Mouse (Mus musculus) left cerebral cortex, adult 6 months (tissue): ENCODE results near the gene Olfr52. TPM values are rescaled to one million over a fixed set of nuclear protein-coding genes. Genes with fewer than 3 reads are reported as not detected.

Experiments
- long read RNA-seq, 2 experiments: library from polyadenylated mRNA; unstranded; transcript quantifications; one replicate each; pipeline ENCODE4 v2.0.0; 2019 to 2020
- polyA plus RNA-seq: library from polyadenylated mRNA; unstranded; fragments of <200 nt; fragmentation: Nextera tagmentation; gene quantifications from 2 replicates; pipeline ENCODE4 v1.2.3, GENCODE M21; 2021

The Olfr52 gene
- not detected in 2 replicates for polyA plus RNA-seq
- long read RNA-seq, experiment 1 = 0 reads
- long read RNA-seq, experiment 2 = 0 reads

DNA sequence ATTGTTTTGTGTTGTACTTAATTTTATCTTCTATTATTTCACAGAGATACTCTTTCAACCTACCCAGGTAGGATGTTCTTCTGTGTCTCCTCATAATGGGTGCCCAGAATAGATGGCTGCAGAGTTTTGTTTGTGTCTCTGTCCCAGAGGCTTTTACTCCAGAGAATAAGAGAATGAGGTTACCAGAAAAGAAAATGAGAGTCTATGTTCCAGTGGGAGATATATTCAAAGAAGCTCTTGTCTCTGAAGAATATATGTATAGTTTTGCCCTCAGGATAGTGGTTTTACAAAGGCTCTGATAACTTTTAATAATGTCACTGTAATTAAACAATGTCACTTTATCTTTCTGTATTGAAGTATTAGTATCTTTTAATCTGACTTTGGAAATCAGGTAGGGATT lies at the start of gene Olfr52:
TSS of gene Olfr52 (minus strand) at position 101 of the 400 bp plus-strand sequence.

DNA sequence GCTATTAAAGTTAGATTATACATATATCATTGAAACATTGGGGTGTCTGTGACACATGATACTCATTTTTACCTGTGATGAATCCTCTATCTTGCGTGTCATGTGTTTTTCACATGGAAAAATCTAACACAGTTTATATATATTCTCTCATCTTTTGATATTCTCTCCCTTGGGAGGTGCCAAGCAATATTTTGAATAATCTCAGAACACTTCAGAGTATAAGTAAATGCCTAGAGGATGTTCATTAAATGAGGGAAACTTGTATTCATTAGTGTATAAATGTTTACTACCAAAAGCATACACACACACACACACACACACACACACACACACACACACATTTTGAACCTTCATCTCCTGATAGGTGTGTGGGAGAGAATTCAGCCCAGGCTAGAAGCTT lies 45.8 kb upstream of the Olfr52 start, which contains the start of gene Olfr1047:
TSS of gene Olfr1047 (minus strand) at position 101 of the 400 bp plus-strand sequence.

GRCm38 (mm10) chr2:86219214-86219613 lies 33.7 kb upstream of the Olfr52 start, which contains the start of gene Olfr1046:
TSS of gene Olfr1046 (minus strand) at chr2:86219314.

DNA sequence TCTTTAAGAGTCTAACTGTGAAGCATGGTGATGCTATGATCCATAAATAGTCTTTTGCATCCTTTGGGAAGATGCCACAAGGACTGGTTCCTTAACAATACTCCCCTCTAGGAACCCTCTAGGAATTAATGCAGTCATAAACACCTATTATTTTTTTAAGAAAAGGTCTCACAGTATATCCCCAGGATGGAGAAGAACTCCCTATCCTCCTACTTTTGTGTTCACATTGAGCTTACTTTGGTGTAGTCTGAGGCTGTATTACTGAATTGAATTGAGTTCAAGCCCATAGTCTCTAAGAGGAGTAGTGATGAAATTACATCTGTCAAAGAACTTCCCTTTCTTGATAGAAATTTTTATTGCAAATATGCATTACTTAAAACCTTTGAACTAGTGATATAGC lies 17.4 kb upstream of the Olfr52 start, which contains the start of gene Olfr1045:
TSS of gene Olfr1045 (minus strand) at position 101 of the 400 bp plus-strand sequence.

GRCm38 (mm10) chr2:86177720-86178119 lies 7.8 kb downstream of the Olfr52 start, which contains the start of gene Olfr1044:
TSS of gene Olfr1044 (minus strand) at chr2:86177820.

DNA sequence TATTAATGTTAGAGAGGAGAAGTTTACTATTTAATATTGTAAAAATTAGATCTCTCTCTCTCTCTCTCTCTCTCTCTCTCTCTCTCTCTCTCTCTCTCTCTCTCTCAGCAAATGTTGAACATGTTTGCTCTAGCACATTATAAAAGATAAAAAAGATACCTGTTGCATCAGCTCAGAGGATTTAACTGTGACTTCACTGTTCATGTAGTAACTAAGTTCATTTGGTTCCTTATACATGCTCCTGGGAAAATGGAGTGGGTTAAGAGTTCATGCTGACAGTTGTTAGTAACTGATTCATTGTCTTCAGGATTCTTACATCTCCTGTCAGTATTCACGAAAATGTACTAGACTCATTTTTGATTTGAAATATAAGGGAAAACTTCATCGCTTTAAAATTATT lies 18.1 kb downstream of the Olfr52 start, which contains the start of gene Olfr1043:
TSS of gene Olfr1043 (minus strand) at position 101 of the 400 bp plus-strand sequence.

GRCm38 (mm10) chr2:86161738-86162137 lies 23.7 kb downstream of the Olfr52 start, which contains the start of gene Olfr1042:
TSS of gene Olfr1042 (minus strand) at chr2:86161838.

DNA sequence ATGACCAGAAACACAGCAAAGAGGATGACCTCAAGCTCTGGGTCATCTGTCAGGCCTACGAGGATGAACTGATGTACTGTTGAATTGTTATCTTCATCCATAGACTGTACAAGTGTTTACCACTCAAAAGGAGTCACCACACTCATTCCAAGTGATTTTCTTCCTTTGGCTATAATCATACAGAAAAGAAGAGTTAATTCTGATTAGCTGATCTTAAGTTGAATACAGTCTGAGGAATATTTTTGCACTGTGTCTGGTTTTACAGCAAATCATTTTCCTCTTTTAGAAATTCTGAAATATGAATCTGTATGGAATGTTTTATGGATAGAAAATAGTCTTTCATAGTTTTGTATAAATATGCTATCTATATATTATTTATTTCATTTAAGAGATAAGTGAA lies 38.9 kb downstream of the Olfr52 start, which contains the start of gene Olfr1040:
TSS of gene Olfr1040 (minus strand) at position 101 of the 400 bp plus-strand sequence.

GRCm38 (mm10) chr2:86135828-86136227 lies 49.7 kb downstream of the Olfr52 start, which contains the start of gene Olfr1039:
TSS of gene Olfr1039 (minus strand) at chr2:86135928.

Other genes with a start within 250 kb of the Olfr52 start
- gene Olfr1028, start 235.2 kb downstream of the Olfr52 start, polyA plus RNA-seq = not detected in 2 replicates
- gene Olfr1029, start 211.8 kb downstream of the Olfr52 start, polyA plus RNA-seq = not detected in 2 replicates
- not detected in 2 replicates for gene Olfr1030, start 206.4 kb downstream of the Olfr52 start, polyA plus RNA-seq
- not detected in 2 replicates for gene Olfr1031, start 195.4 kb downstream of the Olfr52 start, polyA plus RNA-seq
- not detected in 2 replicates for gene Olfr1032, start 180.1 kb downstream of the Olfr52 start, polyA plus RNA-seq
- not detected in 2 replicates for gene Olfr1033, start 165.1 kb downstream of the Olfr52 start, polyA plus RNA-seq
- gene Olfr1034, start 139.8 kb downstream of the Olfr52 start, polyA plus RNA-seq = not detected in 2 replicates
- gene Olfr1036, start 111.7 kb downstream of the Olfr52 start, polyA plus RNA-seq = not detected in 2 replicates
- not detected in 2 replicates for gene Olfr1037, start 98.3 kb downstream of the Olfr52 start, polyA plus RNA-seq
- not detected in 2 replicates for gene Olfr1039, start 49.8 kb downstream of the Olfr52 start, polyA plus RNA-seq
- gene Olfr1040, start 39.0 kb downstream of the Olfr52 start, polyA plus RNA-seq = not detected in 2 replicates
- gene Olfr1042, start 23.8 kb downstream of the Olfr52 start, polyA plus RNA-seq = not detected in 2 replicates
- not detected in 2 replicates for gene Olfr1043, start 18.2 kb downstream of the Olfr52 start, polyA plus RNA-seq
- gene Olfr1044, start 7.9 kb downstream of the Olfr52 start, polyA plus RNA-seq = not detected in 2 replicates
- not detected in 2 replicates for gene Olfr1045, start 17.3 kb upstream of the Olfr52 start, polyA plus RNA-seq
- not detected in 2 replicates for gene Olfr1046, start 33.6 kb upstream of the Olfr52 start, polyA plus RNA-seq
- gene Olfr1047, start 45.7 kb upstream of the Olfr52 start, polyA plus RNA-seq = not detected in 2 replicates
- not detected in 2 replicates for gene Olfr1048, start 54.6 kb upstream of the Olfr52 start, polyA plus RNA-seq
- not detected in 2 replicates for gene Olfr1049, start 72.6 kb upstream of the Olfr52 start, polyA plus RNA-seq
- not detected in 2 replicates for gene Olfr1051, start 93.4 kb upstream of the Olfr52 start, polyA plus RNA-seq
- gene Olfr1052, start 106.8 kb upstream of the Olfr52 start, polyA plus RNA-seq = not detected in 2 replicates
- gene Olfr1053, start 129.6 kb upstream of the Olfr52 start, polyA plus RNA-seq = not detected in 2 replicates
- not detected in 2 replicates for gene Olfr1054, start 149.8 kb upstream of the Olfr52 start, polyA plus RNA-seq
- gene Olfr1055, start 164.6 kb upstream of the Olfr52 start, polyA plus RNA-seq = not detected in 2 replicates
- not detected in 2 replicates for gene Olfr1056, start 176.8 kb upstream of the Olfr52 start, polyA plus RNA-seq
- gene Olfr1057, start 192.7 kb upstream of the Olfr52 start, polyA plus RNA-seq = not detected in 2 replicates
- gene Olfr1058, start 202.9 kb upstream of the Olfr52 start, polyA plus RNA-seq = not detected in 2 replicates
- not detected in 2 replicates for gene Olfr1061, start 228.4 kb upstream of the Olfr52 start, polyA plus RNA-seq
- gene Olfr1062, start 241.1 kb upstream of the Olfr52 start, polyA plus RNA-seq = not detected in 2 replicates